Mouse (Mus musculus): ENCODE results near the gene Swap70.

Gene Swap70

GRCm38 (mm10) chr7:110271814-110272213 lies 50.3 kb downstream of the Swap70 start:
- no peak for DNase-seq (ENCODE audit: low read depth)

DNA sequence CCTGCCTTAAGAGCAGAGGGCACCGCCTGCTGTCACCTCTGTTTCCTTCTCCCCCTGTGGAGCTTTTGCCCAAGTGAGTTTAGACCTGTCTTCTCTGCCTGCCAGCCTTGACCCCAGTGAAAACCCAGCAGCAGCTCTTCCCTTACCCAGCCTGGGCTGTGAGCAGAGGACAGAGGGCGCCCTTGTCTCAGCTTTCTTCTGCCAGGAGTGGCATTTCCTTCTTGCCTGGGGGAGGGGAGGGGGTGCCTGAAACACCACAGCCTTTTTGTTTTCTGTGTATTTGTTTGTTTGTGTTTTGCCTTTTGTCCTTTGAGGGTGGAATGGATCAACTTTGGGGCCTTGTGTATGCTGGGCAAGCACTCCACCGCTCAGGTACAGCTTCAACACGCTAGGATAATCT lies 50.9 kb downstream of the Swap70 start:
- no peak for DNase-seq (ENCODE audit: low read depth)

- DNase-seq (ENCODE audit: low read depth), result no peak
Measured at GRCm38 (mm10) chr7:110277734-110278245, 56.3 kb downstream of the Swap70 start.

- no peak for DNase-seq (ENCODE audit: low read depth)
Measured at GRCm38 (mm10) chr7:110279183-110279582, 57.7 kb downstream of the Swap70 start.

GRCm38 (mm10) chr7:110281435-110282256 lies 60.1 kb downstream of the Swap70 start:
- no peak for DNase-seq (ENCODE audit: low read depth)

- DNase-seq (ENCODE audit: low read depth), result no peak
Measured at GRCm38 (mm10) chr7:110282797-110283196, 61.3 kb downstream of the Swap70 start.

DNA sequence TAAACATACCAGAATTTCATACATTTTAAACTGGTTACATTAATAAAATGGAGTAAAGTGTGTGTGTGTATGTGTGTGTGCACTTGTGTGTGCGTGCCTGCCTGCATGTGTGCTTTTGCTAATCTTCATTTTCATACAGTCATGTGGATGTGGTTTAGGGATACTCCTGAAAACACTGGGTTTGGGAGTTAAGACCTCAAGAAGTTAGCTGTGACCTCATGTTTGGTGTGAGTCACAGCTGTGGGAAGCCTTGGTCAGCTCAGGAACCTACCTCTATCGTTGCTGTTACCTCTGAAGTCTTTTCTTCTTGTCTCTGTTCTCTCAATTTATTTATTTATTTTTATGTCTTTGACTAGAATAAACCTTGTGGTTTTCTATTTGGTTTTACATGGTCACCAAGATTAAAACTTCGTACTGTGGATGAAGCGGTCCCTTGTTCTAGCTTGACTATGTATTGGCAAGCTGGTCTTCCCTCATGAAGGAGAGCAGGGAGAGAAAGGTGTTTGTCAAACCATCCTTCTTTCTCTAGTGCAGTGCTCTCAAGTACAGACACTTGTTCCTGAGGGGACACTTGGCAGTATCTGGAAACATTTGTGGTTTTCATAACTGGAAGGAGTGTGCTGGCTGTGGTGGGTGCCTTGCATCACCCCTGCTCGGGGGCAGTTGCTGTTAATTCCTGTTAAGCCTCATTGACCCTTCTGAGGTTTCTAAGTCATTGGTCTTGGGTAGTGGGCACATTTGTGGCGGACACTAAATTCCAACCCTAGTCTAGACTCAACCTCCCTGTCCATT lies 62.2 kb downstream of the Swap70 start:
- DNase-seq (ENCODE audit: low read depth), result no peak

- no peak for DNase-seq (ENCODE audit: low read depth)
Measured at GRCm38 (mm10) chr7:110285076-110285848, 63.8 kb downstream of the Swap70 start.

DNA sequence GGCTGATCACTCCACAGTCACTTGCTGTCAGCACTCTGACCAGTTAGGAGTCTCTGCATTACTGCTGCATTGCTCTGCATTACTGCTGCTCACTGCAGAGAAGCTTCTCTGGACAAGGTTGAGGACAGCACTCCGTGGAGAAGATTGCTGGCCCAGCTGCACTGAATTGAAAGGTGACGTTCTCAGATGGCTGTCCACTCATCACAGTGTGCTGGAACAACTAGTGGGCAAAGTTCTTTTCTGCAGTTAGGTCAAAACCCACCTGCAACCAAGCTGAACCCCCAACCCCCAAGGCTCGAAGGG lies 64.3 kb downstream of the Swap70 start:
- no peak for DNase-seq (ENCODE audit: low read depth)

- no peak for DNase-seq (ENCODE audit: low read depth)
Measured at GRCm38 (mm10) chr7:110286198-110286732, 64.8 kb downstream of the Swap70 start.

DNA sequence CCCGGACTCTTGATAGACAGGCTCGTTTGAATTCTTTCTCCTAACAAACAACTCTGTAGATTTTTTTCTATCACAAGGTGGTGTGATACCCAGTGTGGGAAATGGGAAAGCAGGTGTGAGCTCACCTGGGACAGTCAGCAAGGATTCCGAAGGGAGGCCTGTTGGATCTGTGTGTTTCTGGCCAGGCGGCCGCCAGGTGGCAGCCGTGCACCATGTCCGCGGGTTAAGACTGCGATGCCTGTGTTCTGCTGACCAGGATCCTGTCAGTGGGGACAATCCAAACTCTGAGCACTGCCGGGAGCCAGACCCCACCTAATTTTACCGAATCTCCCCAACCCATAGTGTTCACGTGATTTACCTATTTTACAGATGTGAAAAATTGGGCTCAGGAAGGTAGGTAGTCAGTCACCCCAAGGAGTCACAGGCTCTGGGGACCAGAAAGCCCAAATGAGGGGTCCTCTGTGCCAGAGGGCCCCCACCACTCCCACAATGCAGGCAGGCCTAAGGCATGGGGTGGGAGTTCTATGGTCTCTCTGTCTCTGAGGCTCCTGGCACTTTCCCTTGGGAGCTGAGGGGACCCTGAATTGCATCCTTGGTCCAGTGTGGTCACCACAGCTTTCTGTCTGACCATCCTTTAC lies 65.4 kb downstream of the Swap70 start:
- DNase-seq (ENCODE audit: low read depth), result peak; percentile 82

DNA sequence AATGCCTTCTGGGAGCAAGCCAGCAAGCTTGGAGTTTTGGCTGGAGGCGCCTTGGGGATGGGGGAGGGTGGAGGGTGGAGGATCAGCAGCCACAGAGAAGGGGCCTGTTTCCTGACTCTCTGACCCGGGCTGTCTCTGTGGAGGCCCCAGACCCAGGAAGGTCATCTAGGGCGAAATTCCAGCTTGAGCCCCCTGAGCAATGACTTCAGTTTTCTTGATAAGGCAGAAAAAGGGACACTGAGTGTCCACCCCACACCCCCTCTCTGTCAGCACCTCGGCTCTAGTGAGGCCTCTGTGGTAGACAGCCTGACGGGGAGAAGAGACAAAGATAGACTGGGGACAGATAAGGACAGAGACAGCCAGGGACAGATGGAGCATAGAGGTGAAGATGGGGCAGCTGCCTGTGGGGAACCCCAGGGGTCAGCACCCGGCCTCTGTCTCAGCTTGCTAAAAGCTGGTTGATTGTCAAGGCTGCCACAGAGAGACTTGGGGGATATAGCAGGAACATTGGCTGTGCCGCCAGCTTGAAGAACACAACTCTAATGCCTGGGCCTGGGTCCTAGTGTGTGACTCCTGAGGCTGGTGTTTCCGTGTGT lies 66.1 kb downstream of the Swap70 start:
- DNase-seq (ENCODE audit: low read depth), result no peak

- no peak for DNase-seq (ENCODE audit: low read depth)
Measured at GRCm38 (mm10) chr7:110288191-110288604, 66.7 kb downstream of the Swap70 start.

DNA sequence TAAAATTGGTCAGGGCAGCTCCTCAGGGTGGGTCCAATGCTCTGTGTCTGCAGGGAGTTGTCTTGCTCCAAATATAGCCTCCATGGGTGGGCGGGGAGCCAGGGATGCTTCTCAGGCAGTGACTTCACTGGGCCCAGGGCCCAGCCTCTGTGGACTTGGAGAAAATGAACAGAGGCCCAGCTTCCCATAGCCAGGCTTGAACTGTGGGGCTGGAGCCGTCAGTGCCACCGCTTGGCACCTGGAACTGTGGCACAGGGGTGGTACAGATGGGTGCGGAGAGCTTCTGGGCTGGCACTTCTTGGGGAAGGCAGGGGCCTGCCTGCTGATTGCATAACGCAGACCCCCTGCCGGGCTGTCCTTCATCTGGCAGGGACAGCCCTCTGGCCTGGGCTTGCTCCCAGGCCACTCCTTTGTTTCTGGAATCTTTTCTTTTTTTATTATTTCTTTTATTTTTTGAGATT lies 67.2 kb downstream of the Swap70 start:
- no peak for DNase-seq (ENCODE audit: low read depth)

GRCm38 (mm10) chr7:110289647-110290046 lies 68.1 kb downstream of the Swap70 start:
- no peak for DNase-seq (ENCODE audit: low read depth)

- DNase-seq (ENCODE audit: low read depth), result no peak
Measured at GRCm38 (mm10) chr7:110296889-110297603, 75.5 kb downstream of the Swap70 start.

- no peak for DNase-seq (ENCODE audit: low read depth)
Measured at GRCm38 (mm10) chr7:110297611-110298010, 76.1 kb downstream of the Swap70 start.

GRCm38 (mm10) chr7:110298090-110298489 lies 76.6 kb downstream of the Swap70 start:
- DNase-seq (ENCODE audit: low read depth), result no peak

DNA sequence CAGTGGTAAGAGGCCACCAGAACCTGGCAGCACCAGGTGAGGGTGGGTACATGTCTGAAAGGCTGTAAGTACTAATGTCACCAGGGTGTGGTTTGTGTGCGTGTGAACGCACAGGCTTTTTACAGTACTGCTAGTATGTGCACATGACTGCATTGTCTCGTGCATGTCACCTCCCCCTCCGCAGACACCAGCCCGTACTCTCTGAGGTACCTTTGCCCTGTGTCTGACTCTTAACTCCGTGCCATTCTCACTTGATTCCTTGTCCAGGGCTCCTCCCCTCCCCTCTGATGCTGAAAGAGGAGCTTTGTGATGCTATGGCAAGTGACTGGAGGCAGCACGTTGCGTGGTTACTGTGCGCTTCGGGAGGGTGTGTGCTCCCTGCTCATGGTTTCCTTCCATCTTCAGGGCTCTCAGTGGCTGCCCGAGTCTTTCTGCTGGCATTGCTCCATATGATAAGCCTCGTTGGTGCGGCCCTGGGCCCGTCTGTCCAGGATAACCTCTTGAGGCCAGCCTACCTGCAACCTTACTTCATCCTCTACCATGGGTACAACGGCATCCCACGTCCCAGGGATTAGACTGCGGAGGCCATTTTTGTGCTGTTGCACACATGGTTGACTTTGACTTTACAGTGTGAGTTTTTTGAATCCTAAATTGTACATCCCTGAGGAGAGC lies 77.4 kb downstream of the Swap70 start:
- DNase-seq (ENCODE audit: low read depth), result no peak

DNA sequence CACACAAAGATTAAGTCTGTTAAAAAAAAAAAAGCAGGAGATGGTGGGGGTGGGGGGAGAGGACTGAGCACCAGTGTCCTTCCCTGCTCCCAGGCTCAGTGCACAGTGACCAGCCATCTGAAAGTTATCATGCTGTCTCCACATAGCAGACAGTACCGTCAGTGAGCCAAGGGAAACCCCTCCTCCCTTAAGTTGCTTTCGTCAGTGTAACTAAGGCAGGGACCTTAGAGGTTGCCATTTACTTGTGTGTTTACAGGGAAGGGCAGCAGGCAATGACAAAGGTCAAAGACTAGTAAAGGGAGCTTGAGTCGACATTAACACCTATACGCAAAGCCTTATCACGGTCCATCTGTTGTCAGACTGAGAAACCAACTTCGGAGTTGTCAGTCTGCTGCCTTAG lies 81.4 kb downstream of the Swap70 start:
- DNase-seq (ENCODE audit: low read depth), result no peak

Data from naive thymus-derived CD4-positive, alpha-beta T cell, adult 2 months (primary cell).